Mouse (Mus musculus): Measurements from ENCODE around the gene Gm13305.
"Not testable (repeated sequence)": the region's sequence is repeated elsewhere in the genome, so short reads cannot be mapped to it uniquely, and the experiment has no call there.

Gm13305 gene

GRCm38 (mm10) chr4:42168503-42168902 lies at the start of gene Gm13305:
Gm13305 (minus strand) TSS chr4:42168603.
- DNase-seq (ENCODE audit: low read depth, low spot score) = not testable (repeated sequence)

GRCm38 (mm10) chr4:42184980-42185372 lies 16.6 kb upstream of the Gm13305 start:
- not testable (repeated sequence) for DNase-seq (ENCODE audit: low read depth, low spot score)

GRCm38 (mm10) chr4:42184324-42184979 lies 16.0 kb upstream of the Gm13305 start:
- not testable (repeated sequence) for DNase-seq (ENCODE audit: low read depth, low spot score)

- not testable (repeated sequence) for DNase-seq (ENCODE audit: low read depth, low spot score)
Observed at GRCm38 (mm10) chr4:42183234-42184197, 15.1 kb upstream of the Gm13305 start.

- DNase-seq (ENCODE audit: low read depth, low spot score) = not testable (repeated sequence)
Observed at GRCm38 (mm10) chr4:42178243-42178642, 9.8 kb upstream of the Gm13305 start.

GRCm38 (mm10) chr4:42153136-42153535 lies 15.3 kb downstream of the Gm13305 start, which contains the start of gene Gm13306:
Gm13306 (plus strand) TSS chr4:42153436.
- not testable (repeated sequence) for DNase-seq (ENCODE audit: low read depth, low spot score)

- DNase-seq (ENCODE audit: low read depth, low spot score) = not testable (repeated sequence)
Observed at GRCm38 (mm10) chr4:42114517-42114916, 53.9 kb downstream of the Gm13305 start, which contains the start of gene Gm13304. Gm13304 (plus strand) TSS chr4:42114817.

Measured in WW6 (cell line).